Mouse (Mus musculus): ENCODE measurements around the gene Arpin.

The Arpin gene

GRCm38 (mm10) chr7:79934862-79935510, at the start of gene Arpin:
Gene Arpin, minus strand, starts transcription at chr7:79935359.
- DNase-seq (ENCODE audit: low read depth in 2 of 2, low spot score in 2 of 2): no peak

- DNase-seq (ENCODE audit: low read depth in 2 of 2, low spot score in 2 of 2): no peak
These were observed 40.2 kb upstream of the Arpin start for GRCm38 (mm10) chr7:79975316-79975715.

GRCm38 (mm10) chr7:79972195-79972594, 37.0 kb upstream of the Arpin start:
- DNase-seq (ENCODE audit: low read depth in 2 of 2, low spot score in 2 of 2): no peak

- DNase-seq (ENCODE audit: low read depth in 2 of 2, low spot score in 2 of 2): no peak
These were observed 35.2 kb upstream of the Arpin start for GRCm38 (mm10) chr7:79970336-79970735.

GRCm38 (mm10) chr7:79968326-79968725, 33.2 kb upstream of the Arpin start:
- no peak for DNase-seq (ENCODE audit: low read depth in 2 of 2, low spot score in 2 of 2)

GRCm38 (mm10) chr7:79961600-79961999, 26.4 kb upstream of the Arpin start:
- no peak for DNase-seq (ENCODE audit: low read depth in 2 of 2, low spot score in 2 of 2)

GRCm38 (mm10) chr7:79956131-79956530, 21.0 kb upstream of the Arpin start:
- DNase-seq (ENCODE audit: low read depth in 2 of 2, low spot score in 2 of 2): no peak

- DNase-seq (ENCODE audit: low read depth in 2 of 2, low spot score in 2 of 2): no peak
These were observed 19.7 kb upstream of the Arpin start for GRCm38 (mm10) chr7:79954890-79955289.

GRCm38 (mm10) chr7:79951038-79951437, 15.9 kb upstream of the Arpin start:
- no peak for DNase-seq (ENCODE audit: low read depth in 2 of 2, low spot score in 2 of 2)

GRCm38 (mm10) chr7:79950236-79950635, 15.1 kb upstream of the Arpin start:
- no peak for DNase-seq (ENCODE audit: low read depth in 2 of 2, low spot score in 2 of 2)

GRCm38 (mm10) chr7:79935511-79936205, 499 bp upstream of the Arpin start:
- DNase-seq (ENCODE audit: low read depth in 2 of 2, low spot score in 2 of 2): no peak

GRCm38 (mm10) chr7:79934461-79934860, 698 bp downstream of the Arpin start:
- no peak for DNase-seq (ENCODE audit: low read depth in 2 of 2, low spot score in 2 of 2)

GRCm38 (mm10) chr7:79928516-79929052, 6.6 kb downstream of the Arpin start:
- no peak for DNase-seq (ENCODE audit: low read depth in 2 of 2, low spot score in 2 of 2)

- peak; percentile 83 to 85 for DNase-seq (ENCODE audit: low read depth in 2 of 2, low spot score in 2 of 2)
These were observed 14.7 kb downstream of the Arpin start, which contains the start of gene Ap3s2 for GRCm38 (mm10) chr7:79920344-79920983. Gene Ap3s2, minus strand, starts transcription at chr7:79920649.

GRCm38 (mm10) chr7:79914556-79914955, 20.6 kb downstream of the Arpin start:
- no peak for DNase-seq (ENCODE audit: low read depth in 2 of 2, low spot score in 2 of 2)

- no peak for DNase-seq (ENCODE audit: low read depth in 2 of 2, low spot score in 2 of 2)
These were observed 27.8 kb downstream of the Arpin start for GRCm38 (mm10) chr7:79907356-79907755.

- DNase-seq (ENCODE audit: low read depth in 2 of 2, low spot score in 2 of 2): no peak
These were observed 28.2 kb downstream of the Arpin start for GRCm38 (mm10) chr7:79906914-79907313.

GRCm38 (mm10) chr7:79905193-79905592, 30.0 kb downstream of the Arpin start:
- DNase-seq (ENCODE audit: low read depth in 2 of 2, low spot score in 2 of 2): no peak

GRCm38 (mm10) chr7:79903160-79903792, 31.9 kb downstream of the Arpin start:
- no peak for DNase-seq (ENCODE audit: low read depth in 2 of 2, low spot score in 2 of 2)

- no peak for DNase-seq (ENCODE audit: low read depth in 2 of 2, low spot score in 2 of 2)
These were observed 34.4 kb downstream of the Arpin start for GRCm38 (mm10) chr7:79900753-79901152.

GRCm38 (mm10) chr7:79895225-79895624, 39.9 kb downstream of the Arpin start:
- no peak for DNase-seq (ENCODE audit: low read depth in 2 of 2, low spot score in 2 of 2)
